Mouse (Mus musculus): ENCODE measurements around the gene Mapk1.

DNA sequence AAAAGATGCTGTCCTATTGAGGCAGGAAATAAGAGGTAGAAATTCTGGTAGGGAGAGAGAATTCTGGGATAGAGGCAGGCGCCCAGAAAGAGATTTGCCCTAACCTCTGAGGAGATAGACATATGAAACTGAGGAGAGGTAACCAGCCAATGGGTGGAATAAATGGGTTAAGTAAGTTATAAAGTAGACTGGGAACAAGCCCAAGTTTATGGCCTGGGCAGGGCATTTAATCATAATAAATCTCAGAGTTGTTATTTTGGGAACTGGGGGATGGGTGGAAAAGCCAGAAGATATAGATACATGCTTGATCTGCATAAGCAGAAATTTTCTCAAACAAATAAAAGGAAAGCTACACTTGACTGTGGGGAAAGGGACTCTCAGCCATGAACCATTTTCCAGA lies 79.2 kb downstream of the Mapk1 start:
- TF ChIP-seq POLR2A (IDR thresholded peaks at IDR 0.05; ENCODE audit: borderline replicate concordance, extremely low read depth, insufficient read depth, insufficient read length, poor library complexity, severe bottlenecking) (no peak), CTCF (IDR thresholded peaks at IDR 0.05; ENCODE audit: borderline replicate concordance, extremely low read depth, insufficient read depth, insufficient read length) (no peak)
